Mouse (Mus musculus) embryo, embryonic 10.5 days (tissue): ENCODE results near the gene Gm4792.

Experiments used
- DNase-seq: peaks from one replicate; pipeline ENCODE4 v3.0.0-alpha.2; 2015; ENCODE audit warnings: low spot score

Gene Gm4792

GRCm38 (mm10) chr10:94299301-94299700 is 798 bp upstream of the Gm4792 start:
- DNase-seq, result no peak

- no peak for DNase-seq
Observed at GRCm38 (mm10) chr10:94295923-94296605, 2.4 kb downstream of the Gm4792 start.

- peak; percentile 61 for DNase-seq
Observed at GRCm38 (mm10) chr10:94294933-94295750, 3.4 kb downstream of the Gm4792 start.

- no peak for DNase-seq
Observed at GRCm38 (mm10) chr10:94294437-94294836, 4.1 kb downstream of the Gm4792 start.

- DNase-seq, result no peak
Observed at GRCm38 (mm10) chr10:94282797-94283196, 15.7 kb downstream of the Gm4792 start.

GRCm38 (mm10) chr10:94282179-94282578 is 16.3 kb downstream of the Gm4792 start:
- no peak for DNase-seq

GRCm38 (mm10) chr10:94276511-94276910 is 22.0 kb downstream of the Gm4792 start:
- no peak for DNase-seq

- no peak for DNase-seq
Observed at GRCm38 (mm10) chr10:94275321-94275720, 23.2 kb downstream of the Gm4792 start.

- DNase-seq, result no peak
Observed at GRCm38 (mm10) chr10:94265656-94266542, 32.6 kb downstream of the Gm4792 start.

GRCm38 (mm10) chr10:94263211-94263610 is 35.3 kb downstream of the Gm4792 start:
- no peak for DNase-seq

GRCm38 (mm10) chr10:94262646-94263045 is 35.9 kb downstream of the Gm4792 start:
- no peak for DNase-seq

GRCm38 (mm10) chr10:94260544-94260943 is 38.0 kb downstream of the Gm4792 start:
- no peak for DNase-seq

GRCm38 (mm10) chr10:94256518-94256917 is 42.0 kb downstream of the Gm4792 start:
- no peak for DNase-seq

- DNase-seq, result no peak
Observed at GRCm38 (mm10) chr10:94255744-94256143, 42.8 kb downstream of the Gm4792 start.

GRCm38 (mm10) chr10:94254766-94255165 is 43.7 kb downstream of the Gm4792 start:
- no peak for DNase-seq

- DNase-seq, result no peak
Observed at GRCm38 (mm10) chr10:94253260-94253807, 45.2 kb downstream of the Gm4792 start.

- DNase-seq, result peak; percentile 65
Observed at GRCm38 (mm10) chr10:94249575-94250456, 48.7 kb downstream of the Gm4792 start.

- DNase-seq, result no peak
Observed at GRCm38 (mm10) chr10:94247748-94248349, 50.7 kb downstream of the Gm4792 start.
